ENCODE assay signal across 8 mouse cellular contexts in genomic region chr4:82506731-82507331, GRCm38 (mm10).
DNase-seq lines count a peak whose midpoint lies in the region; ATAC-seq lines count a peak whose summit lies in the region.

No protein-coding gene starts in this region.

- peak; percentile 52 to 58 for DNase-seq in cerebellum, adult 18-20 months
- no peak for DNase-seq in cerebellum, adult 8-10 months
- DNase-seq in 3T3-L1 (ENCODE audit: low read depth, low spot score) = peak; percentile 42
- peak; percentile 79 for DNase-seq in embryo, embryonic 10.5 days (ENCODE audit: low spot score)
- peak; percentile 34 to 81 for DNase-seq in heart, postnatal 36 days
- DNase-seq in layer of hippocampus, postnatal 14 days (ENCODE audit: low spot score in 2 of 2) = peak; percentile 69 to 84

- H3K4me2 ChIP-seq in midbrain, embryonic 12.5 days (replicated peaks) = peak overlapping the region; percentile 94

- intact Hi-C loops in heart, postnatal 36 days (cut with DNase I) = loop anchor here (2.0 to 5.0 kb wide), 3 partner anchors 60 to 440 kb away; no protein-coding TSS in a partner anchor

- H3K4me1 ChIP-seq in midbrain, embryonic 12.5 days = peaks cover 47% of the 10 kb centered on the region

- ATAC-seq in midbrain, embryonic 12.5 days (ENCODE audit: low FRiP score, low read depth) = peak; percentile 56
- ATAC-seq in activated CD4-positive, CD25-positive, alpha-beta regulatory T cell, adult 4 months = no peak

- peak overlapping the region; percentile 98 for H3K27ac ChIP-seq in midbrain, embryonic 12.5 days (replicated peaks)

- H3K4me3 ChIP-seq in midbrain, embryonic 12.5 days = peak overlapping the region; percentile 84

- H3K36me3 ChIP-seq in midbrain, embryonic 12.5 days = no peaks in the 10 kb centered on the region

- WGBS in midbrain, embryonic 12.5 days = under 1% methylated on average over 30 of the region's 30 CpGs

- no peaks in the 10 kb centered on the region; the same call in 1 of the 2 replicates for H3K27me3 ChIP-seq in midbrain, embryonic 12.5 days

- peak overlapping the region; percentile 95 for H3K9ac ChIP-seq in midbrain, embryonic 12.5 days (replicated peaks)

- no peaks in the 10 kb centered on the region for H3K9me3 ChIP-seq in midbrain, embryonic 12.5 days
